Mouse (Mus musculus) mature B cell (primary cell): ENCODE data around the gene Ephb2.

ENCODE experiments used
- in situ Hi-C: fragments of 300-500 bp; cut with MboI; formaldehyde crosslinking; loops from 2 replicates; pipeline ENCODE4 v1.14.3; 2019

Gene Ephb2

GRCm38 (mm10) chr4:136836387-136836931, 671 bp upstream of the Ephb2 start:
- in situ Hi-C loops, result no loop called here

- in situ Hi-C loops, result no loop called here
Observed at GRCm38 (mm10) chr4:136834815-136835620, 770 bp downstream of the Ephb2 start.

- in situ Hi-C loops, result no loop called here
Observed at GRCm38 (mm10) chr4:136834439-136834814, 1.4 kb downstream of the Ephb2 start.

GRCm38 (mm10) chr4:136833619-136834351, 2.0 kb downstream of the Ephb2 start:
- in situ Hi-C loops, result no loop called here

GRCm38 (mm10) chr4:136832559-136833232, 3.1 kb downstream of the Ephb2 start:
- in situ Hi-C loops, result no loop called here

DNA sequence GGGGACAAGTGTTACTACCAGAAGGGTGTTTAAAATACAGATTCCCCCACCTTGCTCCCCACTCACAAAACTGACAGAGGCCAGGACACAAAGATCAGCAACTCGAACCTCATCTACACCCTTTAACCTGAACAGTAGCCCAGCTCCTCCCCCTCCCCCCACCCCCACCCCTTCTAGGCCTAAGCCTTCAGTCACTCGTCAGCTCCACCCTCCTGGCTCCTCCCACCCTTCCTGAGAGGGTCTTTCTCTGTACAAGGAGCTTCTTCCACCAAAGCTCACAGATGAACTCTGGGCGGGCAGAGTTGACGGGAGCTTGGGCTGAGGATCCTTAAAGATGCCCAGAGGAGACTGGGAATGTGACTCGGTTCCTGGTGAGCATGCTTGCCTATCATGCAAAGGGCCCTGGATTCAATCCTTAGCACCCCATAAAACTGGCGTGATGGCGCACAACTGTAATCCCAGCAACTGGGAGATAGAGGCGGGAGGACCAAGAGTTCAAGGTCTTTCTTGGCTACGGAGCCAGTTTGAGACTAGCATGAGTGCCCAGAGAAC, 5.4 kb downstream of the Ephb2 start:
- in situ Hi-C loops, result no loop called here

DNA sequence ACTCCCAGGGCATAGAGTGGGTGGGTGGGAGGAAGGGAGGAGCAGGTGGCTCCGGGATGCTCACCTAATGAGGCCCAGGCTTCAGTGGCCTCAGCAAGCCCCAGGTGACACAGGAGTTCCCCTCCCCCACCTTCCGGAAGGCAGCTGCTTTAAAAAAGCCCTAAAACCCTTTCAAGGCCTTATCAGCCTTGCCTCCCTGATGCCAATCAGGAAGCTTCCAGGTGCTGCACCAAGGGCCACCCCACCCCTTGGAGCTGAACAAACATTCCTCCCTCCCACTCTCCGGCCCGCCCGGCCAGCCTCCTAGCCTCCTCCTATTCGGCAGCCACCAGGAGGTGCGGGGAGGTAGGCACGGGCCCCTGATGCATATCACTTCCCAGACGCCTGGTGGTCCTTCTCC, 6.0 kb downstream of the Ephb2 start:
- in situ Hi-C loops, result no loop called here

DNA sequence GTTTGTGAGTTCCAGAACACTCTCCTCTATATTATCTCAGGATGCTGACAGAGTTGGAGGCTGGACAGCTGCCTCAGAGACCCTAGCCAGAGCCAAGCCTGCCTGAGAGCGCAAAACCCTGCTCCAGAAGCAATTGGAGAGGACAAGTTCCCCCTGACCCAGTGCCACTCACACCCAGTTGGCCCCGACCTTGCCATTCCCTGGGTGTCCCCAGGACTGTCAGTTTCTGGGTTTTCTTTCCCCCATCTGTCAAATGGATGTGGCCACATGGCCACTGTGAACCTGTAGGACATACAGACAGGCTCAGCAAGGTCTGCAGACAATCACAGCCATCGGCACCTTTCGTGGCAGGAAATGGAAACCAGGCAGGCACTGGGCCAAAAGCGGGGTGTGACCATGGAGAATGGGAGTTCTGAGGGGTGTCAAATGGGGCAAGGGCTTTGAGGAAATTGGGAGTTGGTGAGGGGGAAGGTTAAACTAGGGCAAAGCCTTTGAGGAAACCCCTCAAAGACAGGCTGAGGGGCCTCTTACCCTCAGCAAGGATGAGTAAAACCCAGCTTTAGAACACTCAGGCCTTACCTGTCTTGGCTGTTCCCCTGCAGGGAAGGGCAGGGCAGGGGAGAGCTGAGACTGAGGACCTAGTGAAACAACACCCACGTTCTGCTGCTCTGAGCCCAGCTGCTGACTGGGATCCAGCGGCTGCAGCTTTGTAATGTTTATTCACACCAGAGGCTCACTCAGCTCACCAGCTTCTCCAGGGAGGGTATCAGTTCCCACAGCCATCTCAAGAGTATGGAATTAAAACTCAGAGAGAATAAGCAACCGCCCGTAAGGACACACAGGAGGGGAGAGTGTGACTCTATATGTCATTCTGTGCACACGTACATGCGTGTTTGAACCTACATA, 6.9 kb downstream of the Ephb2 start:
- in situ Hi-C loops, result no loop called here

GRCm38 (mm10) chr4:136824935-136825552, 10.7 kb downstream of the Ephb2 start:
- in situ Hi-C loops, result no loop called here

DNA sequence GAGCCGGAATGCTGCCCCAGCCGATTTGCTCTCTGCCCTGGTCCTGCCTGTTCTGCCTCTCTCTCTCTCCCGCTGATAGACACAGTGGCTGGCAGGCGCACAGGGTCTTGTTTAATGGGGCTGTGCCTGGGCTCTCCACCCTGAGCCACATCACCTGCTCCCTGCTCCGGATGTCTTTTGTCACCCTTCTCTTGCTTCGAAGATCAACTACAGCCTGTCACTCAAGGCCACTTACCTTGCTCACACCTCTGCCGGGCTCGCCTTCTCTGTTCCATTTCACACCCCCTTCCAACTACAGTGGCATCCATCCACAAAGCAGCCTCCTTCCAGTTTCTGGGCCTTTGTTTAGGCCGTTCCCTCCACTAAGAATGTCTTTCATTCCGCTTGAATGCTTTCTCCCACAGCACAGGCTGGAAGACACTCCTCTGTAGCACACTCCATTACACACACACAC, 15.7 kb downstream of the Ephb2 start:
- in situ Hi-C loops, result no loop called here

DNA sequence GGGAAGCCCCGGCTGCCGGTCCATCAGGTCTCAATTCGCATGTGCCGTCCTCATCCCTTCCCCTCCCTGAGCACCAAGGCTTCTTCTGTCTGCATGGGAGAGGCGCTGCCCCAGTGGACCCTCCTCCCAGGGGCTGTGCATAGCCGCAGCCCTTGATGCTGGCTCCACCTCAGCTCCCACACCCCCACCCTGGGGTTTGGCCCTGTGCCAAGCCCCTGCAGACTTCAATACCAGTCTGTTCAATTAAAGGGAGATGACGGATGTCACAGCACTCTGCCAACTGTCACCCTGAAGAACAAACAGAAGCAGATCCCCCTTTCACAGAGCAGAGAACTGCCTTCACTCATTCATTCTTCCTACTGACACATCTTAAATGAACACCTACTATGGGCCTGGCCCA, 19.1 kb downstream of the Ephb2 start:
- in situ Hi-C loops, result no loop called here

DNA sequence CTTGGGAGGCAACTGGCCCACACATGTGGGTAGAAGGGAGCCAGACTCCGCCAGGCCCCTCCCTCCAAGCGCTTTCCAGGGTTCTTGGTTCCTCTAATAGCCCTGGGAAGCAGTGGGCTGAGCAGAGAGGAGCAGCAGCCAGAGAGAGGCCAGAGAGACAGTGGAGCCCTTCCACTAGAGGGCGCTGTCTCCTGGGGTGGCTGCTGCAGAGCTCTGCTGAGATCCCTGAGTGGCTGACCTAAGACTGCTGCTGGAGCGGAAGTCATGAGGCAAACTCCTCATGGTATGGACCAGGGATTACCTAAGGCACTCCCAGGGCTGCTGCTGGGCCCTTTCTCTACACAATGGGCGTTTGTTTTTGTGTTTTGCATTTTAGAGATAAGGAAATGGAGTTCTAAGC, 20.4 kb downstream of the Ephb2 start:
- in situ Hi-C loops, result no loop called here

DNA sequence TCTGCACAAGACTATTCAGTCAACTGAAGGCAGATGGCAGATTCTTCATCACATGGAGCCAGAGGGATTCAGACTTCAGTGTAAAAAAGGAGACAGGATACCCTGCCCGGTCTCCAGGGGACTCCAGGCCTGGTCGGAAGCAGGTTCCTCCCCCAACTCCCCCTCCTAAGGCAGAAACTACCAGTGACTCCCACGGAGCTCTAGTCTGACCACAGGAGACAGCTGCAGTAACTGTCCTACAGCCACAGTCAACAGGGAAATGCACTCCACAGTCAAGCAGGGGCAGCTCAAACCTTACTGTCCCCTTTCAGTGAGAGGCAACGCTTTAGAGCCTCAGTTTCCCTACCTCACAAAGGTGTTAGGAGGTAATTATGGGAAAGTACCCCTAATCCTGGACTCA, 23.2 kb downstream of the Ephb2 start:
- in situ Hi-C loops, result no loop called here

DNA sequence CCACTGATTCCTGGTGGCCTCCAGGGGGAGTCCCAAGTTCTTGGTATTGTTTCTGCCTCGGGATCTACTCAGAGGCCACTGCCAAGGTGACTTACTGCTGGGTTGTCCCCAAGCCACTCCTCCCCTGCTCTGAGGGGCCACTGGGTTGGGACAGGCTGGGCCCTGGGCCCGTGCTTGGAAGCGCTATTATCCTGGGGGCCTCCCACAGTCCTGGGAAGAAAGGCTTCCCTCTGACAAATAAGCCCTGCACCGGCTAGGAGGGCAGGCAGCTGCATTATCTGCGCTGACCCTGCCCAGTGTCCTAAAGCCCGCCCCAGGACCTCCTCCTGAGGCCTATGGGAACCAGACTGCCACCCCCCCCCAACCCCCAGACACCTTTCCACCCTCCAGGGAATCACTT, 24.2 kb downstream of the Ephb2 start:
- in situ Hi-C loops, result no loop called here

DNA sequence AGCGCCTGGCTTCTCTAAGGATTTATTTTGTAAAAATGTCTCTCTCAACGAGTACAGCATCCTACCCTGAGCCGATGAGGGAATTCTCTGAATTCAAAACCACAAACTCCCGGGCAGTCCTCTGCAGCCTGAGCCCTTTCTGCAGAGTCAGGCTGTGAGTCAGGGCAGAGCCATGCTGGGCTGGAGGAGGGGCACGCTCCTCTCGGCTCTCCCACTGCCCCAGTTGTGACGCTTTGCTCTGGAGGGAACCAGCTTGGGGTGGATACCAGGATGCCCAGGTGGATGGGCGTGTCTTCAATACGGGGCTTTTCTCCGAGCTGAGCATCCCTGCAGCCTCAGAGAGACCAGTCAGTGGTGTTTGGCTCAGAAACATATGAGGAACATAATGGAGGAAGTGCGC, 27.3 kb downstream of the Ephb2 start:
- in situ Hi-C loops, result no loop called here

DNA sequence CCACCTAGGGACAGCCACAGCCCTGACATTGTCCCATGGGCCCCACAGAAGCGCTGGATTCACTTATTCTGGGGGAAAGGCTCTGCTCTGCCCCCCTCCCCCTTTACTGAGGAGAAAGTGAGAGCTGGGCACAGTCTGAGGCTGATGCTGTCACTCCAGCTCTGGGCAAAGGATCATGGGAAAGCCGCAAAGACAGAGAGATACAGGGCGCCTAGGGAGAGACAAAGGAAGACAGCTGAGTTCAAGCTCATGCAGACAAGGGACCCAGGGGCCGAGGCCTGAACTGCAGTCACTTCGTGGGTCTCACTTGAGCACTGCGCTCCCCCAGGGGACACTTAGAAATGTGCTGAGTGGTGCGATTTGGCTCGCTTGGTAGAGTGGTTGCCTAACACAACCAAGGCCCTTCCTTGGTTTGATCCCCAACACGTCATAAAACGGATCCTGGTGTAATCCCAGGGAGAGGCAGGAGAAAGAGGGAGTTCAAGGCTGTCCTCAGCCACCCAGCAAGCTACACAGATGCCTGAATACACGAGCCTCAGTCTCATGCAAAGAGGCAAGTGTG, 28.3 kb downstream of the Ephb2 start:
- in situ Hi-C loops, result no loop called here

GRCm38 (mm10) chr4:136806254-136806653, 29.5 kb downstream of the Ephb2 start:
- in situ Hi-C loops, result no loop called here

DNA sequence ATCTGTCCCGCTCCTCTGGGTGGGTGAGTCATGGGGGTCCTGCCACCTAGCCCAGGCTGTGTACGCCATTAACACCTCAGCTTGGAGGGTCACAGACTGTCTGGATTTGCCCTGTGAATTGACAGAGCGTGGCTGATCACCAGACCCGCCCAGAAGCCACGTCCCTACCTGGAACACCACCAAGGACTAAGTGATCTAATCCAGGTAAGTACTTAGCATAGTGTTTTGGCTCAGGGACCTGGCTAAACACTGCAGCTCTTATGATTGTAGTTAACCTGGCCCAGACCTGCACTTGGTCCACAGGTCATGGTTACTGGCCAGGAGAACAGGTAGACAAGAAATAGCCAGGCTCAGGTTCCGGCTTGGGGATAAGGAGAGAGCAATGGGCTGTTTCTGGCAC, 31.4 kb downstream of the Ephb2 start:
- in situ Hi-C loops, result no loop called here

- in situ Hi-C loops, result no loop called here
Observed at GRCm38 (mm10) chr4:136802446-136802845, 33.3 kb downstream of the Ephb2 start.

DNA sequence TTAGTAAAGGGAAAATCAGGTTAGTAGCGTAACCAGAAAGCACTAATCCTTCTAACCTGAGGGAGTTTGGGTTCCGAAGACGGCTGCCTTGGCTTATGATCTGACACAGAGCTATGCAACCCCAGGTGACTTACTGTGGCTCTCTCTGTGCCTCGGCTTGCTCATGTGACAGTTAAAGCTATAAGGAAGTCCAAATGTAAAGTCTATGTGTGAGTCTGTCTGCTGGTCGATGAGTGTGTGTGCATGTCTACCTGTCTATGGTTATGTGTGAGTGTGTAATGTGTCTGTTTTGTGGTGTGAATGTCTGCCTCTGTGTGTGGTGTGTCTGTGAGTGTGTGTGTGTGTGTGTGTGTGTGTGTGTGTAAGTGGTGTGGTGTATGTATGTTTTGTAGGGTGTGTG, 33.8 kb downstream of the Ephb2 start:
- in situ Hi-C loops, result no loop called here
